Mouse (Mus musculus): ENCODE data around the gene Rxra. TPM values are rescaled to one million over a fixed set of nuclear protein-coding genes. Genes with fewer than 3 reads are reported as not detected.

Gene Rxra
- polyA plus RNA-seq, 1 experiment from 2014 or later, result 6.7 TPM

DNA sequence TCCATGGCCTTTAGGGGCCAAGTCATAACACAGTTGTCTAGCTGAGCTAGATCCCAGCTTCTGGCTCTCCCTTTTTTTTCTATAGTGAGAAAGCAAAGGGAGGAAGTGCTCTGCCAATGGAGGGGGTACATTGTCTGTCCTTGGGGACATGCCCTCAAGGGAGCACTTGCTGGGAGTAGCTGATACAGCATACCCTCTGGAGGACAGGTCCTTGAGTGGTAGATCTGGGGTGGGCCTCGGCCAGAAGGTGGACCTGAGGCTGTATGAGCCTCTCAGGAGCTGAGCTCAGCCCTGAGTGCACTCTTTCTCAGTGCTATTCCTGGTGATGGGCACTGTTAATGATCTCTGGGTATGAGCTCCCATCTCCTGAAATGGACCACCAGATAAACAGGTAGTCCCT lies 66.9 kb downstream of the Rxra start:
- WGBS, result 76% methylated on average over 1 of the region's 1 CpGs
- H3K4me2 ChIP-seq, result no peak overlapping the region
- ATAC-seq (ENCODE audit: extremely low read depth, insufficient number of reproducible peaks, low FRiP score, low TSS enrichment), result no peak
- H3K4me1 ChIP-seq, result peaks cover 64% of the 10 kb centered on the region
- H3K9me3 ChIP-seq, result no peaks in the 10 kb centered on the region
- H3K36me3 ChIP-seq, result peaks cover 59% of the 10 kb centered on the region
- no peak overlapping the region for H3K27ac ChIP-seq (replicated peaks)
- H3K4me3 ChIP-seq, result no peak overlapping the region
- no peak overlapping the region for H3K9ac ChIP-seq
- 0 out of 2 replicates have a peak, but pooled peaks cover 2% of the 10 kb centered on the region for H3K27me3 ChIP-seq (replicated peaks)

DNA sequence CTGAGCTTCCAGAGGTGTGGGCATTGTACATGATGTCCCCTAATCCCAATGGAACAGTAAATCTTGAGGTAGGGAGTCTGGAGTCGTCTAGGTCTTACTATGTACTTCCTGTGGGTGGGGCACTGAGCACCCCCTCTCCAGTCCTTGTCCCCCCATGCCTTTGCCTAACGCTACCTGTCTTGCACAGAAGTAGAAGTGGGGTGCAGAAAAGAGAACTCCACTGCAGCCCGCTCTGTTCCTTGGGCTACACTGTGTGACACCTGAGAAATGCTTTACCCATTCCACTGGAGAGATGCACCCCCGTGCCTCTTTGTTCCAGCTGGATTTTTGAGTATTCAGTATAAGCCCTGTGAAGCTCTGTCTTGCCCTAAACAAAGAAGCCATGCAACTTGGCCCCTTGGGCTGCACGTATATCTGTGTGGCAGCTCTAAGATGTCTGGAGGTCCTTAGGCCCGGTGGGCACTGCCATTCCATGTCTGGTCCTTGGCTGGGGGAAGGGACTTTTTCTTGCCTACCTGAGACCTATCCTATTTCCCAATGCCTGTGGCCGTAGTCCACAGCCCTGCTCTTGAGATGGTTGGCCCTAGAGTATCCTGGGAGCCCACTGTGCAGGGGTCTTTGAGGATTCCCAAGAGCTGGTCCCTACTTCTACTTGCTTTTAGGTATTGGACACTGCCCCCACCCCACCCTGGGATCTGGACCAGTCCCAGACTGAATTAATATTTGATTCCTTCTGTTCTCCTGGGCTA lies 67.8 kb downstream of the Rxra start:
- peaks cover 61% of the 10 kb centered on the region for H3K36me3 ChIP-seq
- H3K27me3 ChIP-seq (replicated peaks), result peaks cover 10% of the 10 kb centered on the region; the same call in 1 of the 2 replicates
- no peaks in the 10 kb centered on the region for H3K9me3 ChIP-seq
- ATAC-seq (ENCODE audit: extremely low read depth, insufficient number of reproducible peaks, low FRiP score, low TSS enrichment), result no peak
- H3K4me2 ChIP-seq, result no peak overlapping the region
- H3K4me1 ChIP-seq, result peaks cover 57% of the 10 kb centered on the region
- no peak overlapping the region for H3K4me3 ChIP-seq
- H3K27ac ChIP-seq (replicated peaks), result no peak overlapping the region; the same call in 1 of the 2 replicates
- 88% methylated on average over 7 of the region's 7 CpGs for WGBS
- H3K9ac ChIP-seq, result no peak overlapping the region

GRCm38 (mm10) chr2:27744612-27745351 lies 68.5 kb downstream of the Rxra start:
- Histone ChIP-seq H3K9me3 (no peaks in the 10 kb centered on the region), H3K27me3 (replicated peaks) (peaks cover 12% of the 10 kb centered on the region; the same call in 1 of the 2 replicates), H3K4me1 (peaks cover 53% of the 10 kb centered on the region), H3K9ac (0 out of 2 replicates have a peak overlapping the region, but pooled peaks have one; percentile 30), H3K4me3 (no peak overlapping the region), H3K36me3 (peaks cover 65% of the 10 kb centered on the region), H3K4me2 (no peak overlapping the region), H3K27ac (replicated peaks) (peak overlapping the region; percentile 70)
- WGBS, result 60% methylated on average over 13 of the region's 13 CpGs
- ATAC-seq (ENCODE audit: extremely low read depth, insufficient number of reproducible peaks, low FRiP score, low TSS enrichment), result no peak

DNA sequence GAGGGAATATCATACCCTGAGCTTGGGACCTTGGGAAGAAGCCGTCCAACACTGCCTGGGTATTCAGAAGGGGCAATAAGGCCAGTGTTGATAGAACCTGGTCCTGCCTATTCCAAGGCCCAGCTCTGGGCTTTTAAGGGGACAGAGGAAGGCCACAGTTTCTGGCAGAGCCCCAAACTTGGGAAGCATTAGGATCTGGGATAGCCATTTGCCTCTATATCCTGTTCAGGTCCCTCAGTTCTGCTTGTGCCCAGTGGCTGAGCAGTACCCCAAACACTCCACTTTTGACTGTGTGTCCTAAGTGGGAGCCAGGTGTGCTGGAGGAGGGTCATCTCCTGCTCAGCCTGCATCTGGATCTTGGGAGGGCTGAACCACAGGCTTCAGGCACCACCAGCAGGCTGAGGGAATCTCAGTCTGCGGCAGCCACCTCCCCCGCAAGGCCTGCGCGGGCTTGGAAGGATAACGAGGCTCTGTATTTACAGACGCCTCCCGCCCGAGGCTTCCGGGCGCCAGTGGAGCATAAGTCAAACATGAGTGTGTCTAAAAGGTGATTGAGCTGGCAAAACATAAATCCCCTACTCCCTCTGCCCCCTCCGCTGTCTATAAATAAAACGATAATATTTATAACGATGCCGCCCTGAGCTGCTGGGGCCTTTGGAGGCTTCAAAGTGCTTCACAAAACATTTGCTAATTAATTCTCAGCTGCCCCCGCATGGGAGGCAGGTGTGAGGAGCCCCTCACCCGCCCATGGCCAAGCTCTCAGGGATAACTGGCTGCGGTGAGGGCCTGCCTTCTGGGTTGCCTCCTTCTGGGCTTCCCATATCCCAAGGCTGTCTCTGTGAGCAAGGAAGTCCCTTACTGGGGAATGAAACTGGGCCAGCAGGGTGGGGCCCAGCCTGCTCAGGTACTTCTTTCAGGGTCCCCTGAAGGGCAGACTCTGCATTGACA lies 69.7 kb downstream of the Rxra start:
- H3K4me1 ChIP-seq, result peaks cover 53% of the 10 kb centered on the region
- peaks cover 16% of the 10 kb centered on the region; the same call in 1 of the 2 replicates for H3K27me3 ChIP-seq (replicated peaks)
- WGBS, result 20% methylated on average over 18 of the region's 18 CpGs
- no peak for ATAC-seq (ENCODE audit: extremely low read depth, insufficient number of reproducible peaks, low FRiP score, low TSS enrichment)
- H3K9ac ChIP-seq, result peak overlapping the region; percentile 56
- H3K36me3 ChIP-seq, result peaks cover 72% of the 10 kb centered on the region
- H3K9me3 ChIP-seq, result no peaks in the 10 kb centered on the region
- H3K27ac ChIP-seq (replicated peaks), result peak overlapping the region; percentile 70
- H3K4me3 ChIP-seq, result no peak overlapping the region
- H3K4me2 ChIP-seq, result no peak overlapping the region

DNA sequence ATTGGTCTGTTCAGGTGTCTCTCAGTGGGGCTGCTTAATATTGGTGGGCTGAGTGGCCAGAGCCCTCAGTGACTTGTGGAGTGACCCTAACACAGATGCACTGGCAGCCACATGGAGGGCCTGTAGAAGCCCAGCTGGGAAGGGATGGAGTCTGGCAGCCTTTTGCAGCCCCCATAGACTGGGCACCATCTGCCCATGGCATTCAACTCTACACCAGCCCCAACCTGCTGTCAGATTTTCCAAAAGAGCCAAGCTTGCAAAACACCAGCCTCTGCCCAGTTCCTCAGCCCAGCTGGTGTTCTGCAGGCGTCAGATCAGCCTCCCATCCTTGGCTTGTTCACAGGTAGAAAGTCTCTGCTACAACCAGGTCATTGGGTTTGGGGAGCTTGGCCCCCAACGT lies 70.6 kb downstream of the Rxra start:
- Histone ChIP-seq H3K9ac (no peak overlapping the region), H3K4me3 (no peak overlapping the region), H3K4me2 (no peak overlapping the region), H3K36me3 (peaks cover 63% of the 10 kb centered on the region), H3K4me1 (peaks cover 60% of the 10 kb centered on the region), H3K27me3 (replicated peaks) (peaks cover 16% of the 10 kb centered on the region; the same call in 1 of the 2 replicates), H3K27ac (replicated peaks) (no peak overlapping the region), H3K9me3 (no peaks in the 10 kb centered on the region)
- no peak for ATAC-seq (ENCODE audit: extremely low read depth, insufficient number of reproducible peaks, low FRiP score, low TSS enrichment)
- WGBS, result 59% methylated on average over 2 of the region's 2 CpGs

DNA sequence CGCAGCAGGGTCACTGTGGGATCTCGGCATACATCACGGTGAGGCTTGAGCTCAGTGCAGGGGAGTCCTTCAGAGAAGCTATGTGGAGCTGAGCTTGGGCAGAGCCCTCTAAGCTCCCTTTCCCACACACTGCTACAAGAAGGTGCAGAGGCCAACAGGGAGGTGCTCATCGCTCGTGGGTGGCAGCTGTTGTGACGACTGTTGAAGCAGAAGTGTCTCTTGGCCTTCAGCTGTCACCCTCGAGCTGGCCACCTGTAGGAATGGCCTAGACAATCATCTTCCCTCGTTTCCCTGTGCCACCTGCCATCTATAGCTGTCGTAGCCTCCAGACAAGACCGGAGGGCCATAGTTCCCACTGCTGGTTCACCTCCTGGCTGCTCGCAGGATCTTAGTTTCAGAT lies 72.7 kb downstream of the Rxra start:
- peaks cover 33% of the 10 kb centered on the region for H3K27me3 ChIP-seq (replicated peaks)
- no peak for ATAC-seq (ENCODE audit: extremely low read depth, insufficient number of reproducible peaks, low FRiP score, low TSS enrichment)
- no peak overlapping the region for H3K4me2 ChIP-seq
- peaks cover 74% of the 10 kb centered on the region for H3K4me1 ChIP-seq
- peaks cover 62% of the 10 kb centered on the region for H3K36me3 ChIP-seq
- WGBS, result 86% methylated on average over 11 of the region's 11 CpGs
- H3K9me3 ChIP-seq, result no peaks in the 10 kb centered on the region
- no peak overlapping the region for H3K4me3 ChIP-seq
- no peak overlapping the region for H3K9ac ChIP-seq
- H3K27ac ChIP-seq (replicated peaks), result no peak overlapping the region

DNA sequence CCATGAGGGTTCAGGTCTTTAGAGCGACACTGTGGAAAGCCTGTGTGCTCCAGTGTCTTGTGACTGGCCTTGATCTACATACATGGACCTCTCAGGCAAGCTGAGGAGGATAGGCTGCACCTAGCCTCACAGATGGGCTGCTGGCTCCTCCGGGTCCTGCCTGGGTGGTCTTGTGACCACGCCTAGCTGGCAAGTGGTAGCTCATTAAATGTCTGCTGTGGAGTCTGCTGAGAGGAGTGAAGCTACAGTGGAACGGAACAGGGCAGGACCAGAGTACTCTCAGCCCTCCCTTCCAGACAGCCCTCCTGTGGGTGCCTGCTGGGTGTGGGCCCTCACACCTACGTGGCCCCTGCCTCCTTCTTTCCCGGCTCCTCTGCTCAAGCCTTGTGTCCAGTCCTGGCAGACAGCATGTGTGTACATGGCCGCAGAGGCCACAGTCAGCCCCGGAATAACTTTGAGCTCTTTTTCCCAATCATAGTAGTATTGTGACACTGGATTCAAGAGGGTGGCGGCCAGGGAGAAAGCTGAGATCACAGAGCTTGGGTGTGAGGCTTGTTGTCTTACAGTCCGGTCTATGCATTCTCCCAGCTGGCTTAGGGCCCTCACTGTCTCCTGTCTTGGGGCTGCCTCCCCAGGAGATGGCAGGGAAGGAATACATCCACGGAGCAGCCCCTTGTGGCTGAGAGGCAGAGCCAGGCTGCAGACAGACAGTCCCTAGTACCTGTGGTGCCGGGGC lies 74.3 kb downstream of the Rxra start:
- H3K4me3 ChIP-seq, result no peak overlapping the region
- 0 out of 2 replicates have a peak overlapping the region, but pooled peaks have one; percentile 18 for H3K4me2 ChIP-seq
- H3K27me3 ChIP-seq (replicated peaks), result peaks cover 35% of the 10 kb centered on the region
- H3K9ac ChIP-seq, result peak overlapping the region; percentile 63
- no peaks in the 10 kb centered on the region for H3K9me3 ChIP-seq
- 60% methylated on average over 12 of the region's 12 CpGs for WGBS
- peaks cover 69% of the 10 kb centered on the region for H3K36me3 ChIP-seq
- ATAC-seq (ENCODE audit: extremely low read depth, insufficient number of reproducible peaks, low FRiP score, low TSS enrichment), result no peak
- H3K27ac ChIP-seq (replicated peaks), result peak overlapping the region; percentile 44
- H3K4me1 ChIP-seq, result peaks cover 64% of the 10 kb centered on the region

- Histone ChIP-seq H3K9me3 (no peaks in the 10 kb centered on the region), H3K27me3 (replicated peaks) (peaks cover 35% of the 10 kb centered on the region), H3K27ac (replicated peaks) (peak overlapping the region; percentile 44), H3K36me3 (peaks cover 74% of the 10 kb centered on the region), H3K4me2 (0 out of 2 replicates have a peak overlapping the region, but pooled peaks have one; percentile 18), H3K9ac (peak overlapping the region; percentile 63), H3K4me1 (peaks cover 64% of the 10 kb centered on the region), H3K4me3 (no peak overlapping the region)
- 18% methylated on average over 7 of the region's 7 CpGs for WGBS
- no peak for ATAC-seq (ENCODE audit: extremely low read depth, insufficient number of reproducible peaks, low FRiP score, low TSS enrichment)
Measured at GRCm38 (mm10) chr2:27751135-27751519, 74.9 kb downstream of the Rxra start.

- no peak overlapping the region for H3K4me3 ChIP-seq
- peaks cover 81% of the 10 kb centered on the region for H3K36me3 ChIP-seq
- peak overlapping the region; percentile 44 for H3K27ac ChIP-seq (replicated peaks)
- H3K27me3 ChIP-seq (replicated peaks), result peaks cover 35% of the 10 kb centered on the region
- H3K4me2 ChIP-seq, result peak overlapping the region; percentile 18; the same call in 1 of the 2 replicates
- H3K9ac ChIP-seq, result peak overlapping the region; percentile 25; the same call in 1 of the 2 replicates
- WGBS, result 20% methylated on average over 4 of the region's 4 CpGs
- no peaks in the 10 kb centered on the region for H3K9me3 ChIP-seq
- H3K4me1 ChIP-seq, result peaks cover 64% of the 10 kb centered on the region
- ATAC-seq (ENCODE audit: extremely low read depth, insufficient number of reproducible peaks, low FRiP score, low TSS enrichment), result no peak
Measured at GRCm38 (mm10) chr2:27751803-27752202, 75.6 kb downstream of the Rxra start.

- Histone ChIP-seq H3K9me3 (no peaks in the 10 kb centered on the region), H3K4me3 (no peak overlapping the region), H3K27me3 (replicated peaks) (peaks cover 26% of the 10 kb centered on the region), H3K9ac (no peak overlapping the region), H3K36me3 (peaks cover 74% of the 10 kb centered on the region), H3K27ac (replicated peaks) (no peak overlapping the region), H3K4me1 (peaks cover 82% of the 10 kb centered on the region), H3K4me2 (no peak overlapping the region)
- no peak for ATAC-seq (ENCODE audit: extremely low read depth, insufficient number of reproducible peaks, low FRiP score, low TSS enrichment)
- WGBS, result 91% methylated on average over 9 of the region's 9 CpGs
Measured at GRCm38 (mm10) chr2:27754094-27754493, 77.9 kb downstream of the Rxra start.

Data from heart, embryonic 13.5 days (tissue).